Mouse (Mus musculus) granulocyte monocyte progenitor cell, adult 5-6 weeks (primary cell): ENCODE measurements around the gene Samd14. TPM values are rescaled to one million over a fixed set of nuclear protein-coding genes. Genes with fewer than 3 reads are reported as not detected.
"Not testable (repeated sequence)": the region's sequence is repeated elsewhere in the genome, so short reads cannot be mapped to it uniquely, and the experiment has no call there.

Experiments
- ATAC-seq: replicated peaks from 2 replicates; pipeline ENCODE4 v1.8.0; 2016; ENCODE audit warnings: mild to moderate bottlenecking, moderate TSS enrichment, inconsistent platforms; ENCODE audit not compliant: poor library complexity, severe bottlenecking
- total RNA-seq, 2 experiments: library from RNA; stranded (forward) in 1 of 2; stranded (reverse) in 1 of 2; fragments of 200-712, 200-1000 nt in 1 of 2; fragments of >200 nt in 1 of 2; fragmentation: Nextera tagmentation in 1 of 2; gene quantifications; 2 replicates each; pipeline ENCODE4 v1.2.3; 2014 to 2017

Samd14 gene
- total RNA-seq, 2 experiments from 2014 or later, result 0.05 to 0.34 TPM

GRCm38 (mm10) chr11:95002705-95003104 is 7.0 kb upstream of the Samd14 start:
- ATAC-seq, result no peak

GRCm38 (mm10) chr11:95004136-95004936 is 5.3 kb upstream of the Samd14 start:
- no peak for ATAC-seq

DNA sequence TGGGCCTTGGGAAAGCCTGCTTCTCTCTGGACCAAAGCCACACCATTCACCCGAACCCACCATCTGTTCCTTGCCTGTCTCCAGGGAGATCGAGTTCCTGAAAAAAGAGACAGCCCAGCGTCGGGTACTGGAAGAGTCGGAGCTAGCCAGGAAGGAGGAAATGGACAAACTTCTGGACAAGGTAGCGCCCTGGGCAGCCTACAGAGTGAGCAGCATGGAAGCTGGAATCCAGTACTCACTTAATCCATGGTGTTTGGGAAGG is 4.8 kb upstream of the Samd14 start:
- ATAC-seq, result no peak

DNA sequence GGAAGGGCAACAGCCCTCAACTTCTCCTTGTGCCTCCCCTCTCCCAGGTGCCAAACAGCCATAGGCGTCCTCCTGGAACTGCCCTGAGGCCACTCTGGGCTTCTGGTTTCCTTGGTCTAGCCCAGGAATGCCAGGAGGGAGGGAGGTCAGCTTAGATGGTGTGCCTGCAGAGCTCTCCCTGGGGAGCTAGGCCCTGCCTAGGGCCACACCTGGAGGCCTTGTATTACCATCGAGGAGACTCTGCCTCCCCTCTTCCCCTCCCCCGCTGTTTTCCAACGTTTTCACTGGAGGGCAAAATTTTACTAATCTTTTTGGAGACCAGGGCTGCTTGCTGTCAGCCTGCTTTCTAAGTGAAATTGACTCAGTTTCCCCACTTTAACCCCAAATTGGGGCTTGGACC is 3.6 kb upstream of the Samd14 start:
- no peak for ATAC-seq

DNA sequence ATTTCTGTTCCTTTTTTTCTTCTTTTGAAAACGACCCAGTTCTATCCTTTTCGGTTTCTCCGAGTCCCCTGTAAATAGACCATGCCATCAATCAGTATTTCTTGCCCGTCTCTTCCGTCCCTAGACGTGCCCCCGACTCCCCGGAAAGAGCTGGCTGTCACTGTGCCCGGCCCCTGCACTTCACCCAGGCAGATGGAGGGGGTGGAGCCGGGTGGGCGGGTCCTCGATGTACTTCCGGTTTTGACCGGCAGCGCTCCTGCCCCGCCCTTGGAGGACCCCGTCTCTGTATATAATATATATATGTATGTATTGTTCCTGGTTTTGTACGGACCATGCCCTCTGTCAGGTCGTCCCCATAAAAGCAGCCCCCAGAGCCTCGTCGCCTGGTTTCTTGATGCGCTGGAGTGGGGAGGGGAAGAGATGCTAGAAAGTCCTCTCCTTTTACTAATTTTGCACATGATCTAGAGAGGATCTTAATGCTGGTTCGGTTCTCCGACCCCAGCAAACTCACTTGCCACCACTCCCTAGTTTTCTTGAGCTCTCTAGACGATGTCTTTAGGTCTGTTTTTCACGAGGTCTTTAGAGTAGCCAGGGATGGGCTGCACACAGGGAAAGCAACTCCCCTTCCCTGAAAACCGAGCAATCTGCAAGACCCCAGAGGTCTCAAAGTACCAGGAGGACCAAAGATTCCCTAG is 3.0 kb upstream of the Samd14 start:
- ATAC-seq, result peak; percentile 66

GRCm38 (mm10) chr11:95007418-95007817 is 2.3 kb upstream of the Samd14 start:
- no peak for ATAC-seq

DNA sequence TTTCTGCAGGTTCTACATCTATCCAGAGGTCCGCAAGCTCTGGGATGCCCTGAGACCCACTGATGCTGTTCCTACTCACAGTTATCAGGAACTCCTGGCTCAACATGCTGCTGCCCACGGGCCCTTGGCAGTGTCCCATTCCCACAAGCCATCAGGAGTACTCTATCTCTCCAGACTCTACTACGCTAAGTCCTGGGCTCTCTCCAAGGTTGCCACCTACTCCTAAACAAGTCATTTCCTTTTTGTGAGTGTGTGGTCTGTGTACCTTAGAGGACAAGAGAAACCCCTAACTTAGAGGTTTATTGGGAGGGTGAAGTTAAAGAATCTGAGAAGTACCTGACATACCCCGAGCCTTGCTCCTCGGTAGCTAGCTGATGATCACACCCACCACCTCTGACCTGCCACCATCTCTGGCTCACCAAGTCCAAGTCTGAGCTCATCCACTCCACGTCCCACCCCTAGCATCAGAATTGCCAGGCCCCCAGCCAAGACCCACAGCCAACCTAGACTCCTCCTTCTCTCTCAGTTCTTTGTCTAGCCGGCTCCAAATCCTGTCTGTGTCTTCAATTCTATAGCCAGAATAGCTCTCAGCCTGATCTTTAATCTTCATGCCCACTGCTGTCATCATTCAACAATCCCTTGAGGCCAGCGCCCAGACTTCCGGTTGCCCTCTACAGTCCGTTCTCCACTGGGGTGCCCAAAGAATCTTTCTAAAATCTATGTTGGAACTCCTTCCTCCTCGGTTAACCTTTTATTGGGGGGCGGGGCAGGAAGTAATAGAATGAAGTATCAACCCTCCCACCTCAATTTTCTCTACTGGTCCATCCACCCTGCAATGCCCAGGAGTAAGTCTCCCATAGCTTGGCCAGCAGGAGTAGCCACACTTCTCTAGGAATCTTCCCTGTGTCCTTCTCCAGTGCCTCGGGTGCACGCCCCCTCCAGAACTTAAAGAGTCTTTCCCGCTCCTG is 734 bp upstream of the Samd14 start:
- no peak for ATAC-seq

DNA sequence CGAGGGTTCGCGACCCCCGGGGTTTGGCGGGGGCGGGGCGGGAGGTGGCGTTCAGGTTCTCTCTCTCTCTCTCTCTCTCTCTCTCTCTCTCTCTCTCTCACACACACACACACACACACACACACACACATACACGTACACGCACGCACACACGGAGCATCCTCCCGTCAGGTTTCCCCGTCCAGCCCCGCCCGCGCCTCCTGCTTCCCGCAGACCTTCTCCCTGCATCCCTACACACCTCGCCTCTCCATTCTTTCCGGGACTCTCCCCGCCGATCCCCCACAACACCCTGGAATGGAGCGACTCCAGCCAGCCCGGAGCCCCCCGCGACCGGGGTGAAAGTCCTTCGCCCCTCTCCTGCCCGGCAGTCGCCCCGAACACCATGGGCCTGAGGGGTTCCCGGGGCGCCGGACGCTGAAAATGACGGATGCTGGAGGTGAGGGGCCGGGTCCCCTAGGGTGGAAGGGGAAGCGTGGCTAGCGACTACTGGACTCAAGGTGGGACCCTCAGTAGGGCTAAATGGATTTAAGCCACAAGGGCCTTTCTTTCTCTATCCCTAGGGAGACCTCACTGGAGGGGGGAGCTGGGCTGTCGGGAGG is 561 bp downstream of the Samd14 start:
- ATAC-seq, result no peak

DNA sequence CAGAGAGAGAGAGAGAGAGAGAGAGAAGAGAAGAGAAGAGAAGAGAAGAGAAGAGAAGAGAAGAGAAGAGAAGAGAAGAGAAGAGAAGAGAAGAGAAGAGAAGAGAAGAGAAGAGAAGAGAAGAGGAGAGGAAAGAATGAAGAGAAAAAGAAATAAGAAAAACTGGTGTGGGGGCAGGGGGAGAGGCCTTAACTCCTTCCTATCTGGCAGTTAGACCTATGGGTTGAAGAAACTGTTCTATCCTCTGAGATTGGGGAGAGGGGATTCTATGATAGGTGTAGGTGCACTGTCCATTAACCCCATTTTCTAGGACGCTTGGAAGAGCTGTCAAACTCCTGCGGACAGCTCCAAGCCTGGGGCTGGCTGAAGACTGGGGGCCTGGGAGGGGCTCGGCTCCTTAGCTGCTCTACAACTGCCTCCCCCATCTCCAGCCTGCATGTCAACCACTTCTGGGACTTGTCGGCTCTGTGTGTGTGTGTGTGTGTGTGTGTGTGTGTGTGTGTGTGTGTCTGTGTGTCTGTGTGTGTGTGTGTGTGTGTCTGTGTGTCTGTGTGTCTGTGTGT is 1.2 kb downstream of the Samd14 start:
- not testable (repeated sequence) for ATAC-seq

GRCm38 (mm10) chr11:95011416-95011815 is 1.7 kb downstream of the Samd14 start:
- no peak for ATAC-seq

- ATAC-seq, result no peak
Measured at GRCm38 (mm10) chr11:95012075-95012474, 2.4 kb downstream of the Samd14 start.

DNA sequence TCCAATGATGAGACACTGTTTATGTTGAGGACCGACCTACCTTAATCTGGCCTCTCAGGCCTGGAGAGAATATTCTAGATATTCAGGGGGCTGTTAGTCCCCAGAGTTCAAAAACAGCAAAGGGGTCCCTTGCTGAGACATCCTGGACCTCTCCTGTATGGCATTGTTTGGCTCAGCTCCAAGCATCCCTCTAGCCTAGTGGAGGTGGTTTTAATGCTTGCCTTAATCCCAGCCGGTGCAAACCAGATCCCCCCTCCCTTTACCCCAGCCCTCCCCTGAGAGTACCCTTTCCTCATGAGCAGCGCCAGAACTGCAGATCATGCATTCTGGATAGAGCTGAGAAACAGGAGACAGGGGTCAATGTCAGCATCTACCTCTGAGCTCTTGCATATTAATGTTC is 2.8 kb downstream of the Samd14 start:
- no peak for ATAC-seq

DNA sequence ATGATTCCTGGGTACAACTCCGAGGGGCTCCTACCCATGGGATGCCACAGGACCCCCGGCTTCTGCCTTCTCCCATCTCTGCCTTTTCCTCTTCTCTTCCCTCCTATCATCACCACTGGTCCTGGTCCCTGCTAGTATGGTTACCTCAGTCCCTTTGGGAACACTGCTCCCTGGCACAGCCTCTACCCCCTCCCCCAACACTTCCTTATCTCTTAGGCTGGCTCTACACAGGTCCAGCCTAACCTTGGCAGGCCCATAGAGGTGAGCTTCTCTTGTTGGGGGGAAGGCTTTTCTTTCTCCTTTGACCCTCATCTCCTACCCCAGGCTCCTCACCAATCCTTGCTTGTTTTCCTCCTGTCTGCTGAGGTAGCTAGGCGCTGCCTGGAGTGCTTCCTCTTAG is 5.8 kb downstream of the Samd14 start:
- ATAC-seq, result no peak

- ATAC-seq, result no peak
Measured at GRCm38 (mm10) chr11:95022237-95022992, 12.7 kb downstream of the Samd14 start.

DNA sequence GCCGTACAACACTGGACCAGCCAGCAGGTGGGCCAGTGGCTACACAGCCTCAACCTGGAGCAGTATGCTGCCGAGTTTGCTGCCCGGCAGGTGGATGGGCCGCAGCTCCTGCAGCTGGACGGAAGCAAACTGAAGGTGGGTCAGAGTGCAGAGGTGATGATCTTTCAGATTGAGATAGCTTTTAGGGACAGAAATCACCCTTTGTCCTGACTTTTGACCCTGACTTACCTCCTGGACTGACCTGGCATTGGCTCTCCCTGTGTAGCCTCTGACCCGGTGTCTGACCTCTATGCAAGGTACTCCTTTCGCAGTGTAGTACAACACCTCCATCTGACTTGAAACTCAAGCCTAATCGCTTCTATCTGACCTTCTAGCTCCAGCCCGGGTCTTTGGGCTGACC is 13.8 kb downstream of the Samd14 start:
- ATAC-seq, result no peak

- ATAC-seq, result no peak
Measured at GRCm38 (mm10) chr11:95024439-95025184, 14.9 kb downstream of the Samd14 start.

- no peak for ATAC-seq
Measured at GRCm38 (mm10) chr11:95025227-95026012, 15.7 kb downstream of the Samd14 start.

- no peak for ATAC-seq
Measured at GRCm38 (mm10) chr11:95026090-95026542, 16.4 kb downstream of the Samd14 start.
